Mouse (Mus musculus): ENCODE data around the gene Nap1l2.
"Not testable (repeated sequence)": the region's sequence is repeated elsewhere in the genome, so short reads cannot be mapped to it uniquely, and the experiment has no call there.

Gene Nap1l2

GRCm38 (mm10) chrX:103186431-103186786 is at the start of gene Nap1l2:
TSS of gene Nap1l2 (minus strand) at chrX:103186640.
- DNase-seq (ENCODE audit: low read depth, low spot score): peak; percentile 11

GRCm38 (mm10) chrX:103215251-103215650 is 28.8 kb upstream of the Nap1l2 start:
- DNase-seq (ENCODE audit: low read depth, low spot score): no peak

GRCm38 (mm10) chrX:103186829-103187228 is 389 bp upstream of the Nap1l2 start:
- DNase-seq (ENCODE audit: low read depth, low spot score): no peak

DNA sequence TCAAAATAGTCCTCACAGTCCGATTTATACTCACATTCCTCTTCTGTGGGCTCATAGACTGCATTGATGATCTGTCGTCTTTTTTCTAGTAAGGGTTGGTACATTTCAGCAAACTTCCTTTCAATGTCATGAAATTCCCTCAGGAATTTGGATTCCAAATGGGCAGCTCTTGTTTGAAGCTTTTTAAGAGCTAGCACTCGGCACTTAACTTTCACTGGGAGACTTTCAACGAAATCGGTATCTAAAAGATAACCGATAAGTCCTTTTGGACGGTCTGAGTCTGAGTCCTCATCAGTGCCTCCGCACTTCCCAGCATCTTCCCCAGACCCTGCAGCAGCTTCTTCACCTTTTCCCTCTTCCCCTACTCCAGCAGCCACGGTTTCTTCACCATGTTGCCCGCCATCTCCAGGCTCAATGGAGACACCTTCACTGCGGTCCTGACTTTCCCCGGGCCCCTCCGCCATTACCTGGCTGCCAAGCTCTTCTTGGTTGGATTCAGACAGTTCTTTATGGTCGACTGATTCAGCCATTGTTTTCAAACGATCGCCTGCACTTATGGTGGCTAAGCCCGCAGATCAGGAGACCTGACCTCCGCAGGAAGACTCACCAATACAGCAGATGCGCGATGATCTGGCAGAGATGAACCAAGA is 534 bp downstream of the Nap1l2 start:
- no peak for DNase-seq (ENCODE audit: low read depth, low spot score)

DNA sequence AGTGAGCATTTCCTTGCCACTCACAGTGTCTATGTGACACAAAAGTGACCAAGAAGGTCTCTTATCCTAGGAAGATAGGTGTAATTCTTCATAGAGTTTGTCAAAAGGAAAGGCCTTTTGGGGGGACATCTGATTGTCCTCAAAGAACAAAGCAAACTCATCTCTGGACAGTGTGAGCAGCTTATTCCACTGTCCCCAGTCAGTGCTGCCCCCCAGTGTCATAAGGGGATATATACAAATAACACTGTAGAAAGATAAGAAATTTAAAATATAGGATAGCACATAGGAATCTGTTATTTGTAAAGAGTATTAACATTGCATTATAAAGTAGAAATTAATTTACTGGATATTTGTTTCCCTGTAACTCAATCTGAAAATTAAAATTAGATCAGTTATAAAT is 2.9 kb downstream of the Nap1l2 start:
- no peak for DNase-seq (ENCODE audit: low read depth, low spot score)

DNA sequence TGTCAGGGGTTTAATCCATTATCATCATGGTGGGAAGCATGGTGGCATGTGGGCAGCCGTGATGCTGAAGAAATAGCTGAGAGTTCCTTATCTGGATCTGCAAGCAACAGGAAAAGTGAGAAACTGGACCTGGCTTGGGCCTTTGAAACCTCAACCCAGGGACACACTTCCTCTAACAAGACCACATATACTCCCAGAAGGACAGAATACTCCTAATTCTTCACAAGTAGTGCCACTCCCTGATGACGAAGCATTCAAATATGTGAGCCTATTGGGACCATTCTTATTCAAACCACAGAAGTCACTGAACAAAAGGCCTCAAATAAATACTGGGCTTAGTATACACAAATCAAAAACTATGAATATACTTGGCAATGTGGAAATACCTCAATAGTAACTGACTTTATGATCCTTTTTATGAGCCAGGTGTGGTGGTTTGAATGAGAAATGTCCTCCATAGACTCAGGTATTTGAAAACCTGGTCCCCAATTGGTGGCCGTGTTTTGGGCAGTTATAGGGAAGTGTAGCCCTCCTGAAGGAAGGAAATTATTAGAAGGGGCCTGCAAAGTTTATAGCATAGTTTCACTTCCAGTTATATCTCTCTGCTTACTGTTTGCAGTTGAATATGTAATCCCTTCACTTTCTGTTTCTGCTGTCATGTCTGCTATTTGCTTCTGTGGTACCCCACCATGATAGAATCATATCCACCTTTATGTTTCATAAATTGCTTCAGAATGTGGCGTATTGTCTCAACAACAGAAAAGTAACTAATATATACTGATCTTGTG is 6.5 kb downstream of the Nap1l2 start:
- no peak for DNase-seq (ENCODE audit: low read depth, low spot score)

DNA sequence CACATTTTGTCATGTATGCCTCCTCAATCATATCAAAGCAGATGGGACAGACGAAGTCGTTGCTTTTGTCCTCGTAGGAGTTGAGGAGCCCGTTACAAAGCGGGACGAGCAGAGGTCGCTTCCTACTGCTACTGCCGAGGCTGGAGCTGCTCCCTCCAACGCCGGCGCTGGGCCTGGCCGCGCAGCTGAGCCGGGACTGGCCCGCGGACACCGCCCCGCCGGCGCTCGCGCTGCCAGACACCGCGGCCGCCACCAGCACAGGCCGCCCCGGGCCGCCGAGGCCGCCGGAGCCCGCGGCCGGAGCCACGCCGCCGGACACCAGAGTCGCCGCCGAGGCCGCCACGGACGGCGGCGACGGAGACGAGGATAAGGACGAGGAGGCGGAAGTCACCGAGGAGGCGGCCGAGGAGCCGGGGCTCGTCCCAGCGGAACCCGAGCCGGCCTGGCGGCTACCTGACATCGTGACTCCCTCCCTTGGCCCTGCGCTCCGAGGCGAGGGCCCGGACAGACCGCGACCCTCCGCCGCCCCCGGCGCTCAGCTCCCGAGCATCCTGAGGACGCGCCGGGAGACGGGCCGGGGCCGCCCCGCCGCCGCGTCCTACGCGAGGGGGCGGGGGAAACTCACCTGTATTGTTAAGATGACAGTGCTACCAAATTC is 21.4 kb downstream of the Nap1l2 start:
- not testable (repeated sequence) for DNase-seq (ENCODE audit: low read depth, low spot score)

GRCm38 (mm10) chrX:103156134-103156533 is 30.3 kb downstream of the Nap1l2 start:
- no peak for DNase-seq (ENCODE audit: low read depth, low spot score)

- DNase-seq (ENCODE audit: low read depth, low spot score): no peak
These were observed 47.9 kb downstream of the Nap1l2 start for GRCm38 (mm10) chrX:103138549-103138948.
